Comparison of ENCODE assay signal across 13 mouse cellular contexts in the genomic region with DNA sequence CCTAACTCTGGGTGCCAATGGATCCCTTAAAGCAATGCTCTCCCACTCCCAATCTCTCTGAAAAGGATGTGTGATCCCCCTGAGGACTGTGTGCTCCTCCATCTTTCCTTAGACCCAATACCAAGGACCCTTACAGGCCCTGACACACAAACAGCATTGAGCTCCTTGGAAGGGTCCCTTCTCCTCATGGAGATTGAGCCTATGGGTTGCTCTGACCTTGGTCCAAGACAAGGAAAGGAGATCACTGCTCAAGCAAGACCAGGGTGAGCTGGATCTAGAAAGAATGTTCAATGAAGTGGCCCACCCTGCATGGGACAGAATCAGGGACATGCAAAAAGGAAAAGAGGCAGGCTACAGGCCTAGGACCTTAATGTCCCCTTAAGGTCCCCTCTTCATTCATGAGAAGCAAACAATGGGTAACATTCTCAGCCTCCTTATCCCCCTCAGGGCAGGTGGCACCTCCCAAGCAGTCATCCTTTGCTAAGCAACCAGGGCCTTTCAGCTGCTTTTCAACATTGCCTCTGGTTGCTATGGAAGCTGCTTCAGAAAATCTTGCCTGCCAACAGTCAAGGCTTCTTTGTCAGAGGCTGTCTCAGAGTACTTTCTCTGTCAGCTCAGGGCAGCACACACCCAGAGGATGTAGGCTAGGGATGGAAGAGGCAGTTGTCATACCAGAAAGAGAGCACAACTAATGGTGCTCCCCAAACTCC.
DNase-seq lines count a peak whose midpoint lies in the region; ATAC-seq lines count a peak whose summit lies in the region.
"Had no signal": no experiment of that assay in that cellular context is flagged by ENCODE, and none has a peak within 500 bp of the region (broad histone marks: within the 10 kb centered on the region; RNA-seq: fewer than 3 reads in every experiment).

No protein-coding gene starts in this region.

- no peaks in the 10 kb centered on the region for H3K36me3 ChIP-seq in forebrain, embryonic 13.5 days (ENCODE audit: poor library complexity, severe bottlenecking)
- H3K36me3 ChIP-seq in midbrain, embryonic 14.5 days (ENCODE audit: control insufficient read depth, insufficient read depth, low read length) = no peaks in the 10 kb centered on the region
- H3K36me3 ChIP-seq: embryonic facial prominence, embryonic 12.5 days; heart, embryonic 13.5 days had no signal

- DNase-seq in ZHBTc4 (ENCODE audit: low read depth, low spot score) = peak; percentile 38
- DNase-seq in layer of hippocampus, adult 8-10 months (ENCODE audit: low spot score in 2 of 2) = peak; percentile 34 to 51
- peak; percentile 68 for DNase-seq in midbrain, embryonic 14.5 days
- DNase-seq in c-Kit-positive CD71-positive TER-119-positive erythroid progenitor cells, embryonic 14.5 days (ENCODE audit: low spot score) = no peak
- DNase-seq in gastrocnemius, adult 8-10 months (ENCODE audit: low spot score in 2 of 2) = no peak
- no peak for DNase-seq in kidney, postnatal 25 days
- DNase-seq in heart, adult 18-20 months = no peak
- DNase-seq: lung, embryonic 14.5 days; thymus, postnatal 25 days had no signal

- peaks cover 13% of the 10 kb centered on the region for H3K4me1 ChIP-seq in forebrain, embryonic 13.5 days
- H3K4me1 ChIP-seq in midbrain, embryonic 14.5 days (ENCODE audit: control insufficient read depth, insufficient read depth, low read length) = peaks cover 5% of the 10 kb centered on the region; the same call in 1 of the 2 replicates
- H3K4me1 ChIP-seq: heart, embryonic 13.5 days had no signal

- peak overlapping the region; percentile 44; the same call in 1 of the 2 replicates for H3K27ac ChIP-seq in forebrain, embryonic 13.5 days
- no peak overlapping the region for H3K27ac ChIP-seq in midbrain, embryonic 14.5 days (replicated peaks; ENCODE audit: low read depth, low read length)
- H3K27ac ChIP-seq: embryonic facial prominence, embryonic 12.5 days; heart, embryonic 13.5 days had no signal

- H3K9me3 ChIP-seq in forebrain, embryonic 13.5 days (replicated peaks) = 0 out of 2 replicates have a peak, but pooled peaks cover 4% of the 10 kb centered on the region
- H3K9me3 ChIP-seq in midbrain, embryonic 14.5 days (ENCODE audit: control insufficient read depth, low read length) = no peaks in the 10 kb centered on the region
- H3K9me3 ChIP-seq: embryonic facial prominence, embryonic 12.5 days; heart, embryonic 13.5 days had no signal

- H3K4me3 ChIP-seq in forebrain, embryonic 13.5 days = no peak overlapping the region
- H3K4me3 ChIP-seq in midbrain, embryonic 14.5 days (replicated peaks; ENCODE audit: low read depth, low read length) = no peak overlapping the region
- H3K4me3 ChIP-seq: embryonic facial prominence, embryonic 12.5 days; heart, embryonic 13.5 days had no signal

- no peak overlapping the region for H3K9ac ChIP-seq in forebrain, embryonic 13.5 days
- H3K9ac ChIP-seq in midbrain, embryonic 14.5 days (replicated peaks; ENCODE audit: low read length) = no peak overlapping the region
- H3K9ac ChIP-seq: embryonic facial prominence, embryonic 12.5 days; heart, embryonic 13.5 days; lung, embryonic 14.5 days had no signal

- no peaks in the 10 kb centered on the region for H3K27me3 ChIP-seq in forebrain, embryonic 13.5 days
- no peaks in the 10 kb centered on the region for H3K27me3 ChIP-seq in midbrain, embryonic 14.5 days (ENCODE audit: control insufficient read depth, insufficient read depth, low read length)
- H3K27me3 ChIP-seq: CH12.LX; embryonic facial prominence, embryonic 12.5 days had no signal

- no peak overlapping the region for H3K4me2 ChIP-seq in forebrain, embryonic 13.5 days
- no peak overlapping the region for H3K4me2 ChIP-seq in midbrain, embryonic 14.5 days (ENCODE audit: low read length)
- H3K4me2 ChIP-seq: embryonic facial prominence, embryonic 12.5 days; heart, embryonic 13.5 days; lung, embryonic 14.5 days had no signal

- ATAC-seq in forebrain, embryonic 13.5 days = peak; percentile 80
- peak; percentile 61; the same call in 1 of the 2 replicates for ATAC-seq in midbrain, embryonic 14.5 days (ENCODE audit: low FRiP score, low TSS enrichment)

Comparison
In these comparisons a context has a peak if more than half of its experiments do, and no peak if none do; other contexts are left out.
1. DNase-seq: peak in ZHBTc4 (single experiment), layer of hippocampus, adult 8-10 months (2 of 2) and midbrain, embryonic 14.5 days (single experiment); none in c-Kit-positive CD71-positive TER-119-positive erythroid progenitor cells, embryonic 14.5 days (single experiment), gastrocnemius, adult 8-10 months (0 of 2), kidney, postnatal 25 days (0 of 2) and heart, adult 18-20 months (0 of 2).